Mouse (Mus musculus) limb, embryonic 13.5 days (tissue): ENCODE results near the gene Tmem216. TPM values are rescaled to one million over a fixed set of nuclear protein-coding genes. Genes with fewer than 3 reads are reported as not detected.
A peak's percentile ranks its signal among the peaks of the same experiment; 100 is the strongest.

Experiments used
- ATAC-seq: fragments of 200-750 bp; cut with Nextera tagmentation; 2 replicates; pipeline ENCODE4 v1.8.0; 2017; ENCODE audit warnings: low read depth, moderate number of reproducible peaks, moderate TSS enrichment; ENCODE audit not compliant: low FRiP score
- H3K27ac ChIP-seq: fragments of 300-500 bp; sonication (generic); 2 replicates; pipeline ENCODE4 v1.5.1; 2015; ENCODE audit warnings: inconsistent platforms, mild to moderate bottlenecking, moderate library complexity
- H3K27me3 ChIP-seq: fragments of 300-500 bp; sonication (generic); 2 replicates; pipeline ENCODE4 v1.6.1; 2015; ENCODE audit warnings: mild to moderate bottlenecking, inconsistent platforms
- H3K36me3 ChIP-seq: fragments of 300-500 bp; sonication (generic); 2 replicates; pipeline ENCODE4 v1.6.1; 2015; ENCODE audit warnings: inconsistent platforms, mild to moderate bottlenecking, moderate library complexity
- H3K4me1 ChIP-seq: fragments of 300-500 bp; sonication (generic); 2 replicates; pipeline ENCODE4 v1.6.1; 2015; ENCODE audit warnings: inconsistent platforms
- H3K4me2 ChIP-seq: fragments of 300-500 bp; sonication (generic); replicated peaks from 2 replicates; pipeline ENCODE4 v1.6.1; 2015; ENCODE audit warnings: inconsistent platforms, mild to moderate bottlenecking, moderate library complexity
- H3K4me3 ChIP-seq: fragments of 300-500 bp; sonication (generic); 2 replicates; pipeline ENCODE4 v1.5.1; 2015; ENCODE audit warnings: moderate library complexity, mild to moderate bottlenecking, inconsistent platforms
- H3K9ac ChIP-seq: fragments of 300-500 bp; sonication (generic); 2 replicates; pipeline ENCODE4 v1.6.1; 2015; ENCODE audit warnings: mild to moderate bottlenecking, inconsistent platforms
- H3K9me3 ChIP-seq: fragments of 300-500 bp; sonication (generic); 2 replicates; pipeline ENCODE4 v1.6.1; 2016; ENCODE audit warnings: inconsistent platforms
- WGBS: fragments of 180-500 bp; shearing (Covaris S2); methylation state at CpG from one replicate; pipeline ENCODE4 v1.1.7; 2015; 5-methylcytosine and 5-hydroxymethylcytosine counted together
- polyA plus RNA-seq: library from polyadenylated mRNA; unstranded; fragments of >200 nt; fragmentation: Nextera tagmentation; extraction: Ambion mirVana; gene quantifications from 2 replicates; pipeline ENCODE4 v1.2.1, GENCODE M21; 2015

Gene Tmem216
- polyA plus RNA-seq, 1 experiment from 2014 or later = 57.2 TPM

DNA sequence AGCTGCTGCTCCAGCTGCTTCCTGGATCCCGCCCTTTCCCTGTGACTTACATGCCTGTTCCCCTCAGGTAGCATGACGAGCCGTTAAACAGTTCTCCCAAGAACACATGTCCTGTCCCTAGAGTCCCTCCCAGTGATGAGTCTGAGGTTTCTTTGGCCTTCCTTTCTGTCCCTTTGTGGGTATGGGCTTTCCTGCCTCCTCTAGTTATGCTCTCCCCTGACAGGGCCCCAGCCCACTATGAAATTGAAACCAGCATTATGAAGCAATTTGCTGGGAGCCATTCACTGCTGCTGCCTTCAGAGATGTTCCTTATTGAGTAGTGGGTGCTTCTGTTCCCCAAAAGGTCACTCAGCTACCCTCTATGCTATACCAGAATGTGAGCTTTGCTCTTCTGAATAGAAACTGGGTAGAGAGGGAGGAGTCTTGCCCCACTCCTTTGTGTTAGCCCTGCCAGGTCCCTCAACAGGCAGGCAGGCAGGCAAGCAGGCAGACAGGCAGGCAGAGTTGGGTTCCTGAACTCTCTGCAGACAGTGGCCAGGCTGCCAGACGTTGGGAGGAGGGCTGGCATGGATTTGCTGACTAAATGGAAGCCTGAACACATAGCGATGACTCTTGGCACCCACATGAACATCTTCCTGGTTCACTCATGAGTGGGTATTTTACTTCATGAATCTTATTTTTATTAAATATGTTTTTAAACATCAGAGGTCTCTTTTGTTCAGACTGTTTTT, 33.3 kb upstream of the Tmem216 start:
- no peak overlapping the region for H3K27ac ChIP-seq
- no peak overlapping the region for H3K4me3 ChIP-seq
- H3K36me3 ChIP-seq = peaks cover 49% of the 10 kb centered on the region
- 59% methylated on average over 5 of the region's 5 CpGs for WGBS
- H3K4me1 ChIP-seq = peaks cover 7% of the 10 kb centered on the region; the same call in 1 of the 2 replicates
- ATAC-seq = no peak
- H3K4me2 ChIP-seq = no peak overlapping the region
- H3K9ac ChIP-seq = no peak overlapping the region
- H3K27me3 ChIP-seq = no peaks in the 10 kb centered on the region
- no peaks in the 10 kb centered on the region for H3K9me3 ChIP-seq

DNA sequence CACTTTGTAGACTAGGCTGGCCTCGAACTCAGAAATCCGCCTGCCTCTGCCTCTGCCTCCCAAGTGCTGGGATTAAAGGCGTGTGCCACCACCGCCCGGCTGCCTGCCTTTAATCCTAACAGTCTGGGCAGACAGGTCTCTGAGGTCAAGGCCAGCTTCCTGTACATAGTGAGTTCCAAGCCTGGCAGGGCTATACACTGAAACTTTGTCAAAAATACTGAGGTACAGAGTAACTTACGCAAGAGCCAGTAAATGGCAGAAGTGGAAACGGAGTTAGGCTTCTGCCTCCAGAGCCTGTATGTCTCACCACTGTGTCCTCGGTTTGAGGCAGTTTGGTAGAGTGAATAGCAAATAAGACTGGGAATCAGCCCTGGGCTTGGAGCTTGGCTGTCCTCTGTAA, 31.2 kb upstream of the Tmem216 start:
- no peak for ATAC-seq

DNA sequence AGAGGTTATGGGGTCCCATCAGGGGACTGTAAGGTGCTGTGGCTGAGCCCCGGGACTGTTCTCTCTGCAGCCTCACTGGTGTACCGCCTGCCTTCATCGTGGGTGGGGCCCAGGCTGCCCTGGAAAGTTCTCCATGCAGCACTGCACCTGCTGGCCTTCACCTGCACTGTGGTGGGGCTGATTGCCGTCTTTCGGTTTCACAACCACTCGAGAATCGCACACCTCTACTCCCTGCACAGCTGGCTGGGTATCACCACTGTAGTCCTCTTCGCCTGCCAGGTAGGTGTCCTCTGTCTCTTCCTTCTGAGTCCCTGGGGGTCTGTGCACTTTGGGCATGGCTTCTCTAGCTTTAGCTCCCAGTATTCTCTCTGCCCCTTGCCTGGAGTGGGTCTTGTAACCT, 29.1 kb upstream of the Tmem216 start:
- H3K36me3 ChIP-seq = peaks cover 35% of the 10 kb centered on the region
- H3K4me2 ChIP-seq = no peak overlapping the region
- H3K27me3 ChIP-seq = no peaks in the 10 kb centered on the region
- peaks cover 7% of the 10 kb centered on the region; the same call in 1 of the 2 replicates for H3K4me1 ChIP-seq
- ATAC-seq = no peak
- H3K9ac ChIP-seq = no peak overlapping the region
- H3K4me3 ChIP-seq = no peak overlapping the region
- WGBS = 82% methylated on average over 8 of the region's 8 CpGs
- H3K9me3 ChIP-seq = no peaks in the 10 kb centered on the region
- H3K27ac ChIP-seq = no peak overlapping the region

More for the DNA sequence above, 31.2 kb upstream of the Tmem216 start:
- H3K27ac ChIP-seq = no peak overlapping the region
- H3K4me2 ChIP-seq = no peak overlapping the region
- peaks cover 36% of the 10 kb centered on the region for H3K36me3 ChIP-seq
- no peak overlapping the region for H3K4me3 ChIP-seq
- H3K9me3 ChIP-seq = no peaks in the 10 kb centered on the region
- WGBS = 83% methylated on average over 8 of the region's 8 CpGs
- no peaks in the 10 kb centered on the region for H3K27me3 ChIP-seq
- H3K9ac ChIP-seq = no peak overlapping the region
- H3K4me1 ChIP-seq = peaks cover 7% of the 10 kb centered on the region; the same call in 1 of the 2 replicates

DNA sequence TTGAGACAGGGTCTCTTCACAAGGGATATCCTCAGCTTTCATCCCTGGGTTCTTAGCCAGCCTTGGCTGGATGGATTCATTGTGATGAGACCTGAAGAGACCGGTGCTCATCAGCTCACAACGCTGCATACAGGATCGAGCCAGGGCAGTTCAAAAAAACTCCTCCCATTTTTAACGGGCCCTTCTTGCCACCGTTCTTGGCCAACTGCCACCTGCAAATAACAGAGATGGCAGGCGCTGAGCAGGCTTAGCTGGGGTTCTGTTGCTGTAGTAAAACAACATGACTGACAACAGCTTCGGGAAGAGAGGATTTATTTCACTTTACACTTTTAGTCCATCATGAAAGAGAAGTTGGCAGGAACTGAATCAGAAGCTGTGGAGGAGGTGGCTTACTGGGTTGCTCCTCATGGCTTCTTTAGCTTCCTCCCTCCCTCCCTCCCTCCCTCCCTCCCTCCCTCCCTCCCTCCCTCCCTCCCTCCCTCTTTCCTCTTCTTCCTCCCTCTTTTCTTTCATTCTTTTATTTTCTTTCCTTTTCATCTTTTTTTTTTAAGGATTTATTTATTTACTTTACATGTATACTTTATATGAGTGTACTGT, 27.6 kb upstream of the Tmem216 start:
- Histone ChIP-seq H3K9ac (no peak overlapping the region), H3K27ac (no peak overlapping the region), H3K36me3 (peaks cover 25% of the 10 kb centered on the region), H3K4me2 (no peak overlapping the region), H3K4me3 (no peak overlapping the region), H3K4me1 (peaks cover 1% of the 10 kb centered on the region; the same call in 1 of the 2 replicates), H3K9me3 (no peaks in the 10 kb centered on the region), H3K27me3 (no peaks in the 10 kb centered on the region)
- no peak for ATAC-seq
- 58% methylated on average over 7 of the region's 7 CpGs for WGBS

DNA sequence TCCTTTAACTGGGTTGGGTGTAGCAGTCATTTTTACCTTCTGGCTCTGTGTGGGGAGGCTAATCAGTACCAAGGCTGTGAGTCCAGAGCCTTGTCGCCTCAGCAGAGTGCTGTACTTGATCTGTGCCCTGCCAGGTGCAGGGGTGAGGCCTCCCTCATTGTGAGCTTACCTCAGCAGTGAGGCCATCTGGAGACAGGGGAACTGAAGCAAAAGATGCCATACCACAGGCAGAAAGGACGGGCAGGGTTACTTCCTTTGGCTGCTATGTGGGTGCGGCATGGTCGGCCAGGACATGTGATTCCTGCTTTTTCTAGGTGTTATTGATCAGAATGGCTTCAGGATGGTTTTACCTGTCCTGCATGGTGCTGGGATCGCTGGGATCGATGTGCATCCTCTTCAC, 25.9 kb upstream of the Tmem216 start:
- WGBS = 81% methylated on average over 6 of the region's 6 CpGs
- H3K36me3 ChIP-seq = peaks cover 16% of the 10 kb centered on the region
- no peaks in the 10 kb centered on the region for H3K27me3 ChIP-seq
- H3K4me3 ChIP-seq = no peak overlapping the region
- no peak overlapping the region for H3K9ac ChIP-seq
- no peak for ATAC-seq
- H3K9me3 ChIP-seq = no peaks in the 10 kb centered on the region
- peaks cover 11% of the 10 kb centered on the region for H3K4me1 ChIP-seq
- H3K4me2 ChIP-seq = no peak overlapping the region
- H3K27ac ChIP-seq = no peak overlapping the region

DNA sequence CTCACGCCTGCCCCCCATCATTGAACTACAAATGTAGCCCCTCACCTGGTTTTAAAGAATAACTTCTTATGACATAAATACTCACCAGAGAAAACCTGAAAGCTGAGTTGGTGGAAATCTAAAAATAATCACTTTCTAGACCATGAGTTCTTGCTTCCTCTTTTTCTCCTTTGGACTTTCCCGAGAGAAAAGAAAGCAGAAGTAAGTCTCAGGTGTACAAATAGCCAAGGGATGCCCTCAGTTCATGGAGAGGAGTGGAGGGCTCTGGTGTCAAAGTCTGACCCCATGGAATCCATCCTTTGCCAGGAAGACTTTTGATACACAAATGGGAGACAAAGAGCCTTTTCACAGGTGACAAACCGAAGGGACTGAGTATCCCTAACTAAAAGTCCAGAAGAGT, 24.7 kb upstream of the Tmem216 start:
- ATAC-seq = no peak
- Histone ChIP-seq H3K27me3 (no peaks in the 10 kb centered on the region), H3K27ac (no peak overlapping the region), H3K4me3 (no peak overlapping the region), H3K9me3 (no peaks in the 10 kb centered on the region), H3K9ac (no peak overlapping the region), H3K4me2 (no peak overlapping the region), H3K4me1 (peaks cover 18% of the 10 kb centered on the region), H3K36me3 (peaks cover 16% of the 10 kb centered on the region)
- WGBS = 87% methylated on average over 3 of the region's 3 CpGs

DNA sequence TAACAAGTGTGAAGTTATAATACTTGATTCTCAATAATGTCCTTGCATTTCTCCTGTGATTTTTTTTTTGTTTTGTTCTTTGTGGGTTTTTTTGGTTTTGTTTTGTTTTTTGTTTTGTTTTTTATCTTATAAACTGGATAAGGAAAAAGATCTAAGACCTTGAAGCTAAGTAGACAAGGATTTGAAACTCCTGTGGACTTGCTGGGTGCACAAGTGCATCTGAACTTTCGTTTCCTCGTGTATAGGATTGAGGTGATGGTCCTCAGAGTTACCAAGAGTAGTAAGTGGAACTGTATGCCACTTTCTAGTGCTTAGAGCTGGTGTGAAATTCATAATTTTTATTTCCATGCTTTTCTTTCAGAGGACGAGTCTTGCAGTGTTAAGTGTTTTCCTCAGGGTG, 24.1 kb upstream of the Tmem216 start:
- no peaks in the 10 kb centered on the region for H3K27me3 ChIP-seq
- WGBS = 79% methylated on average over 3 of the region's 3 CpGs
- H3K4me1 ChIP-seq = peaks cover 19% of the 10 kb centered on the region
- peaks cover 18% of the 10 kb centered on the region for H3K36me3 ChIP-seq
- no peak overlapping the region for H3K4me2 ChIP-seq
- H3K9ac ChIP-seq = no peak overlapping the region
- no peak overlapping the region for H3K27ac ChIP-seq
- ATAC-seq = no peak
- no peak overlapping the region for H3K4me3 ChIP-seq
- H3K9me3 ChIP-seq = no peaks in the 10 kb centered on the region

DNA sequence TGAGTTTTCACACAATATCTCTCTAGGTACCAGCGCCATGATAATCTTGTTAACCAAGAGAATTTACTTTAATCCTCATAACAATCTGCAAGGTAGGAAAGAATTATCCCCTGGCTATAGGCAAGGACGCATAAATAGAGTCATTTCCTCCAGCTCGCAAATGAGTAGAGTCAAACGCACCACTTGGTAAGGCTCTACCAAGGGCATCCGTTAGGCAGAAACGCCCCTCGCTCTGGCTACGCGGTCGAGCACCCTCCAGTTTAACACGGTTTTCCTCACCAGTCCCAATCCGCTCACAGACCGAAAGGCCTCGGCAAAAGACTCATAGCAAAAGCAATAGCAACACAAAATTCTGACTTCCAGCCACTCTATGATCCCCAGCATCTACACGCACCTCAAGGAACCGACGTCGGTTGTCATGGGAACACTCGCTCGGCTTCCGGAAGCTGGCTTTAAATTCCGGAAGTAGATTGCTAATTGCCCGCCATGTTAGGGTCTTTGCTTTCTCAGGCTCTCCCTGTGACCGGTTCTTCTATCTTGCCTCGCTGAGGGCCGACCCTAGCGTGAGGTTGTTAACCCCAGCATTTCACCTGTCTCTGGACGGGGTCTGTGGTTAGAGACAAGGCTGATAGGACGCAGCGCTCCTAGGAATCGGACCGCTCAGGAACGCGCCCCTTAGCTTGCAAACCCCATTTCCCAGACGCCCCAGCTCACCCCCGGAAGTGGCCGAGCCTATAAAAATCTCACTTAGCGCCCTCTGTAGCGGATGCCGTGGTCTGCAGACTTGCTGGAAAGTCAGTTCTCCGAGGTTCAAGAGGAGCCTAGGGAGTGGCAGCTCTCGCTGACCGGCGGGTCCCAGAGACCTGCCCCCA, 20.9 kb upstream of the Tmem216 start, which contains the start of the genes Cyb561a3 and Tmem138:
Cyb561a3 (plus strand) TSS at position 483 of the 872 bp plus-strand sequence.
Tmem138 (minus strand) TSS at position 673 of the 872 bp plus-strand sequence.
- Histone ChIP-seq H3K36me3 (peaks cover 37% of the 10 kb centered on the region), H3K4me1 (peaks cover 19% of the 10 kb centered on the region), H3K4me3 (peak within 1 kb of the TSS; percentile 70), H3K27me3 (no peaks in the 10 kb centered on the region), H3K9ac (peak within 1 kb of the TSS; percentile 84), H3K27ac (peak within 1 kb of the TSS; percentile 90), H3K9me3 (no peaks in the 10 kb centered on the region), H3K4me2 (peak within 1 kb of the TSS; percentile 80)
- ATAC-seq = peak; percentile 94
- under 1% methylated on average over 44 of the region's 44 CpGs for WGBS

DNA sequence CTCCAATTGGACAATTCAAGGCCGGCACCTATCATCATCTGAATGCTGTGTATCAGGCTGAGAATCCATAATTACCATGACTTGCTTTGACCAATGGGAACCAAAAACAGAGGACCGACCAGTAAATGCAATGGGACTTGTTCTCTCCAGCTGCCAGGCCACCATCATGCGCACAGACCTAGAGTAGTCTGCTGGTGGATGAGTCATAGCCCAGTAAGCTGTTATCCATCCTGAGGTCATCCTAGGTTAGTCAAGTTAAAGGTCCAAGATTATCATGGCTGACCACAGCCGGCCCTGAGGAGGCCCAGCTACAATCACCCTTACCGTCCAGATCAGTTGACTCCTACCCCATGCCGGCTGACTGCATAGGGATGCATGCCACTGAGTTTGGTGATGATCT, 13.6 kb upstream of the Tmem216 start:
- Histone ChIP-seq H3K4me2 (no peak overlapping the region), H3K27ac (no peak overlapping the region), H3K36me3 (peaks cover 57% of the 10 kb centered on the region), H3K9ac (no peak overlapping the region), H3K4me3 (no peak overlapping the region), H3K27me3 (no peaks in the 10 kb centered on the region), H3K4me1 (no peaks in the 10 kb centered on the region), H3K9me3 (no peaks in the 10 kb centered on the region)
- 91% methylated on average over 6 of the region's 6 CpGs for WGBS
- no peak for ATAC-seq

DNA sequence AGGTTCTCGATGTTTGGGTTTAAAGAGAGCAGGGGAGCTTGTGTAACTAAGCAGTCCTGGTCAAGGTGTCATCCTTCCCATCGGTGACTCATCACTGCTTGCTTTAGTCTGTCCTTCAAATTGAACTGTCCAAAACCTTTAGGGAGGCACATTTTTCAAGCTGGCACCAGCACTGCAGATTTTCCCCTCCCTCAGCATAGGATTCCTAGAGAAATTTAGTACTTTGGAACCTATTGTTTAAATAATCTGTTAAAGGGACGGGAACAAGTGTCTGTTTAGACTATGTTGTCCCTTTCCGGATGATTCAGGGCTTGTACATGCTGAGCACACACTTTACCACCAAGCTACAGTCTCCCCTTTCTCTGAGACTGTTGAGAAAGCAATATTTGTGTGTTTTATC, 9.2 kb upstream of the Tmem216 start:
- 84% methylated on average over 4 of the region's 4 CpGs for WGBS
- no peak overlapping the region for H3K27ac ChIP-seq

DNA sequence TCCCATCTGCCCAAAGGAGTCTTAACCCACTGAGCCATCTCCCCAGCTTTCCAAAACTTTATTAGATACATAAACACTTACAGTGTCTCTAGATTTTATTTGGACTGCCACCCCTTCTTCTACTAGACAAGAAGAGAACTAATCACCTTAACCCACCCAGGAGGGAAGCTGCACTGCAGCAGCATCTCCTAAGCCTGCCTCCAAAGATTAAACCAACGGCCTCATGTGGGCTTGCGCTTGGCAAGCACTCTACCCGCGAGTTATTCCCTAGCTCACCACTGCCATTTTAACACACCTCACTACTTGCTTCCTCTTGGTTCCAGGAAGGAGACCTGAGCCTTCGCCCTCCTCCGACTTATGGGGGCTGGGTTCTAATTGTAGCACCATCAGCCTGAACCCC, 8.2 kb upstream of the Tmem216 start:
- 82% methylated on average over 6 of the region's 6 CpGs for WGBS
- peaks cover 7% of the 10 kb centered on the region for H3K36me3 ChIP-seq
- ATAC-seq = no peak
- no peak overlapping the region for H3K9ac ChIP-seq
- no peak overlapping the region for H3K27ac ChIP-seq
- no peaks in the 10 kb centered on the region for H3K9me3 ChIP-seq
- H3K27me3 ChIP-seq = no peaks in the 10 kb centered on the region
- H3K4me3 ChIP-seq = no peak overlapping the region
- H3K4me1 ChIP-seq = no peaks in the 10 kb centered on the region
- no peak overlapping the region for H3K4me2 ChIP-seq

More for the DNA sequence above, 9.2 kb upstream of the Tmem216 start:
- no peak overlapping the region for H3K9ac ChIP-seq
- H3K4me3 ChIP-seq = no peak overlapping the region
- H3K4me2 ChIP-seq = no peak overlapping the region
- peaks cover 16% of the 10 kb centered on the region for H3K36me3 ChIP-seq
- H3K4me1 ChIP-seq = no peaks in the 10 kb centered on the region
- no peaks in the 10 kb centered on the region for H3K27me3 ChIP-seq
- no peaks in the 10 kb centered on the region for H3K9me3 ChIP-seq
- ATAC-seq = no peak

DNA sequence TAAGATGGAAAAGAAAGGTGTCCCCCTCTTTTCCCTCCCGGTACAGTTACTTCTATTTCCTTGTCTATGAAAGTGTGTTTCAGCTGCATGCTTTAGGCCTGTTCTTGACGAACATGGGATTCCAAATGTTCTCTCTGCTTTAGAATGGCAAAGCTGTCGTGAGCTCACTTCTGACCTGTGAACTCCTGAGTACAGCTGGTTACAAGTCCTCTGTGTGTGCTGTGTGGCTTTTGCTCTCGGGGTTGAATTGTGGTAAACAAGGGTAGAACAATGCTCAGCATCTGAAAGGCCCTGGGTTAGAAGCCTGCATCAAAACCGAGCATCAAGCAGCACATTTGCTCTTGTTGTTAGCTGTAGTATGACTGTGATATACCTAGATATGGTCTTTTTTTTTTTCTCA, 6.3 kb upstream of the Tmem216 start:
- Histone ChIP-seq H3K9me3 (no peaks in the 10 kb centered on the region), H3K4me3 (no peak overlapping the region), H3K36me3 (no peaks in the 10 kb centered on the region), H3K4me1 (no peaks in the 10 kb centered on the region), H3K27ac (no peak overlapping the region), H3K27me3 (no peaks in the 10 kb centered on the region), H3K9ac (no peak overlapping the region), H3K4me2 (no peak overlapping the region)
- WGBS = 62% methylated on average over 5 of the region's 5 CpGs
- no peak for ATAC-seq
